Mouse (Mus musculus) forebrain, embryonic 14.5 days (tissue): ENCODE data around the gene Rnft2. TPM values are rescaled to one million over a fixed set of nuclear protein-coding genes. Genes with fewer than 3 reads are reported as not detected.

ENCODE experiments used
- ATAC-seq: fragments of 200-750 bp; cut with Nextera tagmentation; 2 replicates; pipeline ENCODE4 v1.8.0; 2017; ENCODE audit warnings: mild to moderate bottlenecking, moderate library complexity
- DNase-seq: peaks from one replicate; pipeline ENCODE4 v3.0.0-alpha.2; 2015; ENCODE audit warnings: low spot score
- H3K27ac ChIP-seq: fragments of 300-500 bp; sonication (generic); 2 replicates; pipeline ENCODE4 v1.5.1; 2014; ENCODE audit warnings: low read depth, mild to moderate bottlenecking, control low read depth, low read length, moderate library complexity
- H3K27me3 ChIP-seq: fragments of 300-500 bp; sonication (generic); replicated peaks from 2 replicates; pipeline ENCODE4 v1.6.1; 2014; ENCODE audit warnings: low read length, control low read depth, mixed read lengths; ENCODE audit not compliant: control insufficient read depth, insufficient read depth
- H3K36me3 ChIP-seq: fragments of 300-500 bp; sonication (generic); 2 replicates; pipeline ENCODE4 v1.6.1; 2014; ENCODE audit warnings: low read length, control low read depth; ENCODE audit not compliant: control insufficient read depth, insufficient read depth
- H3K4me1 ChIP-seq: fragments of 300-500 bp; sonication (generic); 2 replicates; pipeline ENCODE4 v1.6.1; 2014; ENCODE audit warnings: antibody characterized with exemption, low read length, control low read depth; ENCODE audit not compliant: control insufficient read depth, insufficient read depth
- H3K4me2 ChIP-seq: fragments of 300-500 bp; sonication (generic); 2 replicates; pipeline ENCODE4 v1.6.1; 2014; ENCODE audit warnings: mild to moderate bottlenecking, control low read depth, low read length
- H3K4me3 ChIP-seq: fragments of 300-500 bp; sonication (generic); 2 replicates; pipeline ENCODE4 v1.5.1; 2014; ENCODE audit warnings: low read depth, low read length, control low read depth
- H3K9ac ChIP-seq: fragments of 300-500 bp; sonication (generic); 2 replicates; pipeline ENCODE4 v1.6.1; 2014; ENCODE audit warnings: mild to moderate bottlenecking, low read length, control low read depth, moderate library complexity
- H3K9me3 ChIP-seq: fragments of 300-500 bp; sonication (generic); replicated peaks from 2 replicates; pipeline ENCODE4 v1.6.1; 2016; ENCODE audit warnings: low read length, control low read depth, mixed read lengths; ENCODE audit not compliant: control insufficient read depth
- WGBS: fragments of 180-500 bp; shearing (Covaris S2); extraction: QIAGEN DNeasy Blood & Tissue Kit; methylation state at CpG from one replicate; pipeline ENCODE4 v1.1.7; 2014; 5-methylcytosine and 5-hydroxymethylcytosine counted together
- polyA plus RNA-seq: library from polyadenylated mRNA; unstranded; fragments of >200 nt; fragmentation: Nextera tagmentation; extraction: Ambion mirVana; gene quantifications from 2 replicates; pipeline ENCODE4 v1.2.1, GENCODE M21; 2014

Gene Rnft2
- polyA plus RNA-seq, 1 experiment from 2014 or later, result 11.3 TPM

DNA sequence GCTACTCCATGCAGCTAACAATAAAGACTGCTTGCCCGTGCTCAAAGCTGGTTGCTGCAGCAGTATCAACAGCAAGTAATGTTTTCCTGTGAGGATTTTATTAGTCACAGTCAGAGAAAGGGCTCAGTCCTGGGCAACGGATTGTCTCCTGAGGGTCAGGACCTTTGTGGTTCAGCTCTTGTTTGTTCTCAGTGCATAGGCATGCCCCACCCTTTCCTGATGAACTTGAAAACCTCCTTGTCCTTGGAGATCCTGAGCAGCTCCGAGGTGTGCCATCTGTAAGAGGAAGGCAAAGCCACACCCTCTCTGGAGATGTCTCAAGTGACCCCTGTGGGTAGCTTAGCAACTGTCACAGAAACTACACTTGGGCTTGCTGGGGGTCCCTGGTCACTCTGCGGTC lies 84.2 kb downstream of the Rnft2 start:
- H3K4me1 ChIP-seq, result no peaks in the 10 kb centered on the region
- H3K27me3 ChIP-seq, result no peaks in the 10 kb centered on the region
- H3K36me3 ChIP-seq, result no peaks in the 10 kb centered on the region
- H3K9ac ChIP-seq, result no peak overlapping the region
- no peaks in the 10 kb centered on the region for H3K9me3 ChIP-seq
- no peak overlapping the region for H3K4me3 ChIP-seq
- H3K27ac ChIP-seq, result no peak overlapping the region
- ATAC-seq, result no peak
- H3K4me2 ChIP-seq, result no peak overlapping the region
- WGBS, result 46% methylated on average over 4 of the region's 4 CpGs
- DNase-seq, result no peak

DNA sequence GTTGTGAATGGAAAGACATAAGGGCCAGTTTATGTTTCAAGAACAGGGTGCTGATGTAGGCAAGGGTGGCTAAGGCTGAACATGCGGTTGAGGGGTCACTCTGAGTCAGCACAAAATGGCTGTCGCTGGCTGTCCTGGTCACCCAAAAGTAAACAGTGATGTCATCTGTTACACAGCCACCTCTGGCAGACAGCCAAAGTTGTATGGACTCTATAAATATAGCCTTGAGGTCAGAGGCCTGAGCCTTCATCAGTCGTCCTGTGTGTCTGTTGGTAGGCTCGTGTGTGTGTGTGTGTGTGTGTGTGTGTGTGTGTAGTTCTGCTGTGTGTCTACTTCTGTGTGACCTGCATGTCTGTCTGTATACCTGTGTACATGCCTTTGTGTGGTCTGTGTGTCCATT lies 87.9 kb downstream of the Rnft2 start:
- Histone ChIP-seq H3K4me1 (peaks cover 5% of the 10 kb centered on the region; the same call in 1 of the 2 replicates), H3K9me3 (no peaks in the 10 kb centered on the region), H3K4me2 (no peak overlapping the region), H3K27me3 (no peaks in the 10 kb centered on the region), H3K9ac (no peak overlapping the region), H3K36me3 (0 out of 2 replicates have a peak, but pooled peaks cover 2% of the 10 kb centered on the region), H3K4me3 (no peak overlapping the region), H3K27ac (no peak overlapping the region)
- WGBS, result 68% methylated on average over 4 of the region's 4 CpGs
- DNase-seq, result no peak
- no peak for ATAC-seq

DNA sequence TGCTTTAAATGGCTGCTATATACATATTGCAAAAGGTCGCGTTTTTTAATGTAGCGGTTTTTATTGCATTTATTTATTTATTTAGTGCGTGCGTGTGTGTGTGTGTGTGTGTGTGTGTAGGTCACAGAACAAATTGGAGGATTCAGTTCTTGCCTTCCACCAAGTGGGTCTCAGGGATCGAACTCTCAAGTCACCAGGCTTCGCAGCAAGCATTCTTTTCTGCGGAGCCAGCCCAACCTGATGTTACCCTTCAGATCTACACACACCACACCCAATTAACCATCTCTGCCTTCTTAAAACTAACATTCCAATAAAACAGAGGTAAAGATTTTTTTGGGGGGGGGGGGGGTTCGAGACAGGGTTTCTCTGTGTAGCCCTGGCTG lies 89.4 kb downstream of the Rnft2 start:
- H3K27ac ChIP-seq, result no peak overlapping the region
- 0 out of 2 replicates have a peak, but pooled peaks have one; percentile 37 for ATAC-seq

DNA sequence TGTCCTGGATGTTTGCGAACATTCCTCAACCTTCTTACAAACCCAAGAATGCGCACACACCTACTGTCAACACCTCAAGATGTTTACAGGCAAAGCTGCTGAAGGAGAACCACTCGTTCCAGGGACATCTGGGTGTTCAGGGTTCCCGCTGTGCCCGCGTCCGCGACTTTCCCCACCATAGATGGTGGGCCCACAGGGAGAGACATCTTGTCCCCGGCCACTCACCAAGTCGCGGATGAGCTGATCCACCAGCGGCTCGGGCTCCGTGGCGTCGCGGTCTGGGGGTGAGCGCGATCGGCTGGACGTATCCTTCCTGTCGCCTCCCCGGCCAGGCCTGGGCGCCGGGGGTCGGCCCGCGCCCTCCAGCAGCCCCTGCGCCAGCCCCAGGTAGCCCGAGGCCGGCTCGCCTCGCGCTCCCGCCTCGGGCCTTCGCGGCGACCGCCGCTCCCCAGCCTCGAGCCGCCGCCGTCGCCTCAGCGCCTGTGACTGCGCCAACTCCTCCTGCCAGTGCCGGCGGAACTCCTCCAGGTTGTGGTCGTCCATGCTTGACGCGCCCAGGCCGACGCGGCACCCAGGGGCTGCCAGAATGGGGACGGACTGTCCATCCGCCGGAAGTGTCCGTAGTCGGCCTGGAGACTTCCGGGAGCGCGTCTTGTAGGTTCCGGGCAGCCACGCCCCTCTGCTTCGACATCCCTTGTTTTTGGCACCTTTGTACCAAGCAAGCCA lies 89.9 kb downstream of the Rnft2 start, which contains the start of gene Fbxw8:
Fbxw8 (minus strand) TSS at position 626 of the 726 bp plus-strand sequence.
- Histone ChIP-seq H3K27me3 (no peaks in the 10 kb centered on the region), H3K9me3 (no peaks in the 10 kb centered on the region), H3K36me3 (0 out of 2 replicates have a peak, but pooled peaks cover 8% of the 10 kb centered on the region), H3K9ac (peak within 1 kb of the TSS; percentile 91), H3K4me3 (peak within 1 kb of the TSS; percentile 89), H3K27ac (peak within 1 kb of the TSS; percentile 48; the same call in 1 of the 2 replicates), H3K4me2 (peak within 1 kb of the TSS; percentile 78), H3K4me1 (peaks cover 5% of the 10 kb centered on the region; the same call in 1 of the 2 replicates)
- WGBS, result under 1% methylated on average over 67 of the region's 67 CpGs
- peak; percentile 92 for DNase-seq
- peak; percentile 92 for ATAC-seq

More for the DNA sequence above, 89.4 kb downstream of the Rnft2 start:
- Histone ChIP-seq H3K4me2 (peak overlapping the region; percentile 78), H3K27me3 (no peaks in the 10 kb centered on the region), H3K36me3 (0 out of 2 replicates have a peak, but pooled peaks cover 8% of the 10 kb centered on the region), H3K4me3 (peak overlapping the region; percentile 89), H3K4me1 (peaks cover 5% of the 10 kb centered on the region; the same call in 1 of the 2 replicates), H3K9ac (peak overlapping the region; percentile 91), H3K9me3 (no peaks in the 10 kb centered on the region)
- DNase-seq, result no peak
- 24% methylated on average over 9 of the region's 9 CpGs for WGBS

DNA sequence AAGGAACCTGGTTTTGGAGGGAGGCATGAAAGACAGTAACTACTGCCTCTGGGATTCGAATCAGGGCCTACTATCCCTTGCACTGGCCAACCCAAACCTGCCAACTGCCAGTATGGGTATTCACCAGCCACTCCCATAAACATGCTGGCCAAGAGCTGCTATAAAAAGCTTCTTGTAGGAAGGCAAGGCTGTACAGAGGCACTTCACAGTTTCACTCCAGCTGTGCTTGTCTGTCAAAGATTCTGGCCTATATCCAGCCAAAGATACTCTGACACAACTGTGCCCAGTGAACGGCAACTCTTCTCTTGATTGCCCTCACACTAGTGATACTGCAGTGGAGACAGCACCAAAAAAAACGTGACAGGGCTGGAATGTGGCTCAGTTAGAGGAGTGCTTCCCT lies 95.2 kb downstream of the Rnft2 start:
- Histone ChIP-seq H3K4me2 (no peak overlapping the region), H3K27me3 (no peaks in the 10 kb centered on the region), H3K4me3 (no peak overlapping the region), H3K9ac (no peak overlapping the region), H3K36me3 (peaks cover 8% of the 10 kb centered on the region; the same call in 1 of the 2 replicates), H3K27ac (no peak overlapping the region), H3K4me1 (peaks cover 5% of the 10 kb centered on the region; the same call in 1 of the 2 replicates), H3K9me3 (no peaks in the 10 kb centered on the region)
- no peak for ATAC-seq
- 87% methylated on average over 3 of the region's 3 CpGs for WGBS
- DNase-seq, result no peak

DNA sequence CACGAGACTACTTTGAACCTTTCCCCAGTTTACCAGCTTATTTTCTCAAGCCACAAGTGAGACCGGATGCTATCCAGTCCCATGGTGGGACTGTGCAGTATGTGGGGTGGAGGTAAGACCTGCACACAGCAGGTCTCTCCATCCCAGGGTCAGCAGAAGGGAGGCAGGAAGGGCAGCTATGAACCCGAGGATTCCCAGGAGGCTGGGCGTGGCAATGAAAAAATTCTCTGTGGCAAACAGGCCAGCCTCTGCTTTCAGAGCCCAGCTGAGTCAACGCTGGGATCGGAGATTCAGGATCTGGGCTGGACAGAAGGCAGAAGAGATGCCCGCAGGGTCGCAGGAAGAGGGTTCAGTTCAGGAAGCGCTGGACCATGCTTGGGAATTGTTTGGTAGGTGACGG lies 97.7 kb downstream of the Rnft2 start:
- Histone ChIP-seq H3K4me2 (no peak overlapping the region), H3K9me3 (no peaks in the 10 kb centered on the region), H3K9ac (no peak overlapping the region), H3K4me3 (no peak overlapping the region), H3K4me1 (no peaks in the 10 kb centered on the region; the same call in 1 of the 2 replicates), H3K27me3 (no peaks in the 10 kb centered on the region), H3K36me3 (peaks cover 10% of the 10 kb centered on the region; the same call in 1 of the 2 replicates), H3K27ac (no peak overlapping the region)
- DNase-seq (no peak), ATAC-seq (no peak)
- WGBS, result 89% methylated on average over 10 of the region's 10 CpGs

DNA sequence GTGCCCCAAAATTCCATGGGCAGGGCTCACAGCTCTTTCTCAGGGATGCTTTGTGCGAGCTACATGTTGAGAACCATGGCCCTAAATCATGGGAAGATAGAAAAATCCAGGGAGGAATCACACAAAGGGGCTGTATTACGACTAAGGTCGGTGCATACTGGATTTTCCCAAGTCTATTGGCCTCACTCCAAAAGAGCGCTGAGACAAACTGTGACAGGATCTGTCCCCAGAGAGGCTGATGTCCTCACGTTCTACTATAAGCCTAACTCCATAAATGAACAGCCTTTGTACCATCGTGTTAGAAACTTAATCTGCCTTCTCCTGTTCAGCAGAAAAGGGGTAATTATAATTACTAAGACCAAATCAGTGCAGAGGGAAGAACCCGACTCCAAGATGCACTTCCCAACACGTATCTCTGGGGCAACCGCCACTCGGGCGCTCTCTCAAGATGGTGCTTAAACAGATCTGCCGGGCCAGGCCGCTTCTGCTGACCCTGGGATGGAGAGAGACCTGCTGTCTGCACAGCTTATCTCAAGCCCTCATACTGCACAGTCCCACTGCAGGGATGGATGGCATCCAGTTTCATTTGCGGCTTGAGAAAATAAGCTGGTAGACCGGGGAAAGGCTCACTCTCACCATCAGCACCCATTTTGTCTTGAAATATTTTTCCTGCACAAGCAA lies 98.8 kb downstream of the Rnft2 start:
- Histone ChIP-seq H3K27me3 (no peaks in the 10 kb centered on the region), H3K4me3 (no peak overlapping the region), H3K27ac (peak overlapping the region; percentile 65; the same call in 1 of the 2 replicates), H3K4me1 (no peaks in the 10 kb centered on the region; the same call in 1 of the 2 replicates), H3K36me3 (peaks cover 19% of the 10 kb centered on the region), H3K9ac (0 out of 2 replicates have a peak overlapping the region, but pooled peaks have one; percentile 10), H3K9me3 (no peaks in the 10 kb centered on the region), H3K4me2 (no peak overlapping the region)
- DNase-seq (peak; percentile 72), ATAC-seq (no peak)
- 65% methylated on average over 15 of the region's 15 CpGs for WGBS

DNA sequence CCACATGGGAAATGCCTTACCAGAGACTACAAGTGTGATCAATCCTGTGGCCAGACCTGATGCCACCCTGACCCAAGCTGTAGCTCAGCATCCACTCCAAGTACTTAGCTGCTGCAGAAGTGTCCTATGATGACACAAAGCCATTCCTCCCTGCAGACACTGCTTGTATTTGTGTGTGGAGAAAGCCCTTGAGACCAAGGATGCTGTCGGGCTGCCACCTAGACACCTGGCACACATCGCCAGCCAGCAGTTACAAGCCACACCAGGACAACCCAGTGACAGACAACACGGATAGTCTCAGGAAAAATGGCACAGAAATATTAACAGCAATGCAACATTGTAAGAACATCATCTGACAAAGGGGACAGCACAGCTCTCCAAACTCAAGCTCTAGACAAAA lies 99.5 kb downstream of the Rnft2 start:
- peak overlapping the region; percentile 65; the same call in 1 of the 2 replicates for H3K27ac ChIP-seq
- no peak overlapping the region for H3K4me2 ChIP-seq
- H3K27me3 ChIP-seq, result no peaks in the 10 kb centered on the region
- no peak for ATAC-seq
- WGBS, result 83% methylated on average over 3 of the region's 3 CpGs
- peaks cover 23% of the 10 kb centered on the region for H3K36me3 ChIP-seq
- H3K9me3 ChIP-seq, result no peaks in the 10 kb centered on the region
- no peaks in the 10 kb centered on the region; the same call in 1 of the 2 replicates for H3K4me1 ChIP-seq
- DNase-seq, result no peak
- H3K4me3 ChIP-seq, result no peak overlapping the region
- H3K9ac ChIP-seq, result 0 out of 2 replicates have a peak overlapping the region, but pooled peaks have one; percentile 10
